Mouse (Mus musculus) embryonic facial prominence, embryonic 12.5 days (tissue): ENCODE measurements at regions not wholly inside any gene's neighbourhood (a gene's known extent, or its start where the extent isn't known, plus 50 kb on each side); places are given as distances from the start of the nearest gene placed in this dataset.

ENCODE experiments used
- ATAC-seq: fragments of 200-750 bp; cut with Nextera tagmentation; 2 replicates; pipeline ENCODE4 v1.8.0; 2017; ENCODE audit not compliant: insufficient number of reproducible peaks, insufficient read depth, low FRiP score, low TSS enrichment
- H3K27ac ChIP-seq: fragments of 300-500 bp; sonication (generic); 2 replicates; pipeline ENCODE4 v1.5.1; 2016; ENCODE audit warnings: mild to moderate bottlenecking
- H3K27me3 ChIP-seq: fragments of 300-500 bp; sonication (generic); 2 replicates; pipeline ENCODE4 v1.6.1; 2016; ENCODE audit warnings: mild to moderate bottlenecking, moderate library complexity
- H3K36me3 ChIP-seq: fragments of 300-500 bp; sonication (generic); 2 replicates; pipeline ENCODE4 v1.6.1; 2016; ENCODE audit warnings: mild to moderate bottlenecking
- H3K4me1 ChIP-seq: fragments of 300-500 bp; sonication (generic); 2 replicates; pipeline ENCODE4 v1.6.1; 2016
- H3K4me2 ChIP-seq: fragments of 300-500 bp; sonication (generic); replicated peaks from 2 replicates; pipeline ENCODE4 v1.6.1; 2016; ENCODE audit warnings: mild to moderate bottlenecking, moderate library complexity
- H3K4me3 ChIP-seq: fragments of 300-500 bp; sonication (generic); 2 replicates; pipeline ENCODE4 v1.5.1; 2016; ENCODE audit warnings: mild to moderate bottlenecking
- H3K9ac ChIP-seq: fragments of 300-500 bp; sonication (generic); 2 replicates; pipeline ENCODE4 v1.6.1; 2016; ENCODE audit warnings: mild to moderate bottlenecking, moderate library complexity
- H3K9me3 ChIP-seq: fragments of 300-500 bp; sonication (generic); 2 replicates; pipeline ENCODE4 v1.6.1; 2016; ENCODE audit warnings: mild to moderate bottlenecking, moderate library complexity
- WGBS: fragments of 180-500 bp; shearing (Covaris S2); methylation state at CpG from one replicate; pipeline ENCODE4 v1.1.7; 2016; 5-methylcytosine and 5-hydroxymethylcytosine counted together

DNA sequence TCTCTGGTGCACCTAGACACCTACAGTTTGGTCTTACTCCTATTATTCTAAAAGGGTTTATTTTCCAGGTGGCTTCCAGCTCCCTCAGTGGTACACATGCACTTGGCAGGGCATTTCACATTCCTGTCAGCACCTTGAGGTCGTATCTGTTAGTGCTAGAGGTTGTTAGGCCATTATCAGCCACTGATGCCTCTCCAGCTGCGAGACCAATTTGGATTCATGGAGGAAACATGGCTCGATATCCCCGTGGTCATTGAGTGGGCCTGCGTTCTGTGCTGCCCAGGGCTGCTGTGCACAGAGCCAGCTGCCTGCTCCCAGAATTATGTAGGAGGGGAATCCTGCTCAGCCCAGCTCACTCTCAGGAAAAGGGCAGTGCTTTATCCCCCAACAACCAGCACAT is 60.1 kb upstream of the Irx1 start:
- H3K36me3 ChIP-seq = no peaks in the 10 kb centered on the region
- no peak overlapping the region for H3K4me3 ChIP-seq
- ATAC-seq = no peak
- H3K27me3 ChIP-seq = no peaks in the 10 kb centered on the region
- WGBS = 68% methylated on average over 5 of the region's 5 CpGs
- no peak overlapping the region for H3K4me2 ChIP-seq
- no peak overlapping the region for H3K27ac ChIP-seq
- H3K9ac ChIP-seq = no peak overlapping the region
- H3K4me1 ChIP-seq = no peaks in the 10 kb centered on the region
- no peaks in the 10 kb centered on the region for H3K9me3 ChIP-seq

DNA sequence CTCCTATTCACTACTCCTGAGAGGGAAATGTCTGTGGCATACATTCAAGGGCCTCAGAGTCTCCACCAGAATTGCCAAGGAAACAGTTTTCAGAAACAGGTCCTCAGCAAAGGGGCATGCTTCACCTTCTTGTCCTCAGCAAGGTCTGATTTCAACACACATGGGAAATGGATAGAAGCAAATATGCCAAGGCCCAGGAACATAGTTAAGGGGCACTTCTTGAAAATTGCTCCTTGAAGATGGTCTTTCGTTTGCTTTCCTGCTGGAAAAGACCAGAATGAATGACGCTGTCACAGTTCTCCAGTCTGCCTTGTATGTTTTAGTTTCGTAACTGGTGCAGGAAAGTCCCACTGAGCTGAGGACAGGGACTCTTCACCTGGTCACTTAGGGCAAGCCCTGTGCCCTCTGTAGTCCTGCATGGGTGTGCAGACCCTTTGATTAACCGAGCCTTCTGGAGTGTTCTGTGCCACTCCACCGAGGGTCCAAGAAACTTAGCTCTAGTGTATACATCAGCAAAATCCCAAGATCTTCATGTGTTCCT is 80.5 kb upstream of the Irx1 start:
- H3K4me3 ChIP-seq = no peak overlapping the region
- WGBS = 90% methylated on average over 5 of the region's 5 CpGs
- H3K9me3 ChIP-seq = no peaks in the 10 kb centered on the region
- no peak overlapping the region for H3K27ac ChIP-seq
- ATAC-seq = no peak
- no peak overlapping the region for H3K9ac ChIP-seq
- no peak overlapping the region for H3K4me2 ChIP-seq
- no peaks in the 10 kb centered on the region for H3K4me1 ChIP-seq
- peaks cover 3% of the 10 kb centered on the region; the same call in 1 of the 2 replicates for H3K27me3 ChIP-seq
- H3K36me3 ChIP-seq = no peaks in the 10 kb centered on the region

DNA sequence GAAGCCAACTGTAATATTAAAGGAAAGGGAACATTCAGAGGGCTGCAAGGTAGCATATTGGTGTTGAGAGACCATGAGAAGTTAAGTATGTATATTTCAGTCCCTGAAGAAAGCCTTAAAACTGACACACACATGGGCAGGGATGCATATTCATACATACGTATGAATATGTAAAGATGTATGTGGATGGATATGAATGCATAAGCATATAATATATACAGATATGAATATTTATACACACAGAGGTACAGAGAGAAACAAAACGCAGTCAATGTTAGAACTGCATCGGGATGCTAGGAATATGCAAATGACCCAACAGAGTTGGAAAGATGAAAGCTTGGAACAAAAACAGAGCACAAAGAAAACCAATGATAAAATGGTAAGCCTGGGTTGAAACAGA is 92.9 kb upstream of the Irx1 start:
- H3K4me1 ChIP-seq = 0 out of 2 replicates have a peak, but pooled peaks cover 2% of the 10 kb centered on the region
- no peak for ATAC-seq
- no peak overlapping the region for H3K9ac ChIP-seq
- H3K36me3 ChIP-seq = no peaks in the 10 kb centered on the region
- no peak overlapping the region for H3K4me2 ChIP-seq
- 0 out of 2 replicates have a peak, but pooled peaks cover 3% of the 10 kb centered on the region for H3K27me3 ChIP-seq
- 86% methylated on average over 3 of the region's 3 CpGs for WGBS
- no peaks in the 10 kb centered on the region for H3K9me3 ChIP-seq
- no peak overlapping the region for H3K4me3 ChIP-seq
- no peak overlapping the region for H3K27ac ChIP-seq

DNA sequence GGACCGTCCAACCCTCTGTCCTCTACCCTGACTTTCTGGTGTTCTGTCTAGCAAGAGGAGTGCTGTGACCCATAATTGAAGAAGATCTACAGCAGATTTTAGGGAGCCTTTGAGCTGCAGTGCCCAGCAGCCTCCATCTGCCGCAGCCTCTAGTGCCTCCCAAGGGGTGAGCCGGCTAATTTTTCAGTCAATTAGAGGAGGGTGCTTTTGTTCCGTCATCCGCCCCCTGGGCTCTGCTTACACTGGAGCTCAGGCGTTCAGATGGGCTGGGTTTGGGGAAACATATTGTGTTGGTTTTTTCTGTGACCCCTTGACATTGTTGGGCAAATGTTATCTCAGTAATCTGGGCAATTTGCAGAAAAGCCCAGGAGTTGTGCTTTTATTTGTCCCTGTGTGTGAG is 98.1 kb upstream of the Irx1 start:
- 0 out of 2 replicates have a peak, but pooled peaks cover 5% of the 10 kb centered on the region for H3K27me3 ChIP-seq
- WGBS = 21% methylated on average over 6 of the region's 6 CpGs
- H3K4me1 ChIP-seq = peaks cover 9% of the 10 kb centered on the region; the same call in 1 of the 2 replicates
- ATAC-seq = no peak
- no peak overlapping the region for H3K4me3 ChIP-seq
- H3K9me3 ChIP-seq = no peaks in the 10 kb centered on the region
- H3K4me2 ChIP-seq = no peak overlapping the region
- no peak overlapping the region for H3K27ac ChIP-seq
- no peak overlapping the region for H3K9ac ChIP-seq
- no peaks in the 10 kb centered on the region for H3K36me3 ChIP-seq

DNA sequence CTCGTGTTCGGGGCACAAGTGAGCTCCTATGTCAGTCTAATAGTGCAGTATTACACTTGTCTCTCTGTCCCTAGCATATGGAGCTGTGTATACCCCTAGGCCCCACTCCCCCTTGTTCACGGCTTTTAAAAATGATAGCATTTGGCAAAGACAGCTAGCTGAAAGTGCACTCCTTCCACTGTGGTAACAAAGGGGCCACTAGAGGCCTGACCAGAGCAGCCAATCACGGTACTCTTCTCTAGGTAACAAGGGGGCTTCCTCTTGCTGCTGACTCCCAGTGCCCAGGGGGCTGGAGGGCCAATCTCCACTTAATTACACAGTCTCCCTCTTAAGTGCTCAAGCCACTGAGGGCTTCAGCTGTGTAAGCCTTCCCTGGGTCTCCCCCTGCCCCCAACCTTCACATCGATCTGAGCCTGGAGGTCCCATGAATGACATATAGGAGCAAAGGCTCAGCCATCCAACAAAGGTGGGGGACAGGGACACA is 99.8 kb upstream of the Irx1 start:
- no peak overlapping the region for H3K4me2 ChIP-seq
- ATAC-seq = peak; percentile 67

DNA sequence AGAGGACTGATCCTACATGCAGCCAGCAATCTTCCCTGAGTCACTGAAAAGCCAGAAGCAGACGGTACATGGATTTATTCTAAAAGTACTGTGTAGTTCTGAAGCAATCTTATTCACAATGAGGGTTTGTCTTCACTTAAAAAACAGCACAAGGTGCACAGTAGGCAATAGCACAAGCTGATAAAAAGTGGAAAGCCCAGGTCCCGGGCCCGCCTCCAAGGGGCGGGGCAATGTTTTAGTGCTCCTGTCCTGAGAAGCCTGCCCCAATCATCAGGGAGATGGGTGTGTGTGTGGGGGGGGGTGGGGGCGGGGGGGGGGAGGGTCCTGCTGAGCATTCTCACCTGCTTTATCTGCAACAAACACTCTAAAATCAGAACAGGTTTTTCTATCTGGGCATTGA is 133.1 kb upstream of the Irx1 start:
- no peak for ATAC-seq
- Histone ChIP-seq H3K36me3 (no peaks in the 10 kb centered on the region), H3K9ac (no peak overlapping the region), H3K4me1 (no peaks in the 10 kb centered on the region), H3K27ac (no peak overlapping the region), H3K4me2 (no peak overlapping the region), H3K4me3 (no peak overlapping the region), H3K27me3 (no peaks in the 10 kb centered on the region), H3K9me3 (no peaks in the 10 kb centered on the region)
- WGBS = 64% methylated on average over 4 of the region's 5 CpGs

More for the DNA sequence above, 99.8 kb upstream of the Irx1 start:
- H3K9me3 ChIP-seq = no peaks in the 10 kb centered on the region
- H3K4me1 ChIP-seq = peaks cover 9% of the 10 kb centered on the region; the same call in 1 of the 2 replicates
- H3K4me3 ChIP-seq = no peak overlapping the region
- H3K27ac ChIP-seq = no peak overlapping the region
- 24% methylated on average over 5 of the region's 5 CpGs for WGBS
- H3K36me3 ChIP-seq = no peaks in the 10 kb centered on the region
- 0 out of 2 replicates have a peak, but pooled peaks cover 5% of the 10 kb centered on the region for H3K27me3 ChIP-seq
- H3K9ac ChIP-seq = no peak overlapping the region

DNA sequence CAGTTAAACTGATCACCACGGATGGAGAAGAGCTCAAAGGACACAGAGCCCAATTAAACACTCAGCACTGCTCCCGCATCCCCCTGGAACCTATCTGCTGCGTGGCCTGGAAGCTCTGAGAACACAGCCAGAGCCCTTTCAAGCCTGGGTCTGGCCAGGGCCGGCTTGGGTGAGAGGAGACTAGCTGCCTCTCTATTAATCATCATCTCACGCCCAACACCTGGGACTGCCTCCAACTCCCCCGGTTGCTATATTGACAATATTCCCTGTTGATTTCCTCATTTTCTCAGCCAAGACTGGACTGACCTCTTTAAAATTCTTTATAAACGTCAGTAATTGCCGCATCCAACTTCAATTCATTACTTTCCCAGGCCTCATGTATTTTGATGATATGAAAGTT is 133.7 kb upstream of the Irx1 start:
- H3K4me2 ChIP-seq = no peak overlapping the region
- no peaks in the 10 kb centered on the region for H3K9me3 ChIP-seq
- H3K27ac ChIP-seq = no peak overlapping the region
- no peak for ATAC-seq
- no peaks in the 10 kb centered on the region for H3K36me3 ChIP-seq
- no peaks in the 10 kb centered on the region for H3K4me1 ChIP-seq
- WGBS = 65% methylated on average over 8 of the region's 8 CpGs
- no peak overlapping the region for H3K4me3 ChIP-seq
- H3K9ac ChIP-seq = no peak overlapping the region
- no peaks in the 10 kb centered on the region for H3K27me3 ChIP-seq

DNA sequence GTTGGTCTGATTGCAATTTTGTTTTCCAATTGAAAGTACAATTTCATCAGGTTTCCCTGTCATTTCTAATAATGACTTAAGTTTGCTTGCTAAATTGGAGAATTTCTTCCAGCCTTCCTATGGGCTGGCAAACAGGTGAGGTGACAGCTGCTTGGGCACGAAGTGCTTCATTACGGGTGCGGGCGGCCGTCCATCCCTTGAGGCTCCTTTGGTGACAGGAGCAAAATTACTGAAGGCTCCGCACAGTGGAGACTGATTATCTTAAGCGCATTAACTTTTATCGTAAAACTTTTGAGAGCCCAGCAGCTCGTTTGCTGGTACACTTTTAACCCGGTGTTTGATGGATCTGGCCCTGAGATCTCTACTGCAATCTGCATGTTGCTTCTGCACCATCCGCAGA is 134.3 kb upstream of the Irx1 start:
- Histone ChIP-seq H3K9ac (no peak overlapping the region), H3K4me3 (no peak overlapping the region), H3K27me3 (no peaks in the 10 kb centered on the region), H3K9me3 (no peaks in the 10 kb centered on the region), H3K4me2 (no peak overlapping the region), H3K36me3 (no peaks in the 10 kb centered on the region), H3K27ac (no peak overlapping the region), H3K4me1 (no peaks in the 10 kb centered on the region)
- no peak for ATAC-seq
- 86% methylated on average over 11 of the region's 11 CpGs for WGBS

DNA sequence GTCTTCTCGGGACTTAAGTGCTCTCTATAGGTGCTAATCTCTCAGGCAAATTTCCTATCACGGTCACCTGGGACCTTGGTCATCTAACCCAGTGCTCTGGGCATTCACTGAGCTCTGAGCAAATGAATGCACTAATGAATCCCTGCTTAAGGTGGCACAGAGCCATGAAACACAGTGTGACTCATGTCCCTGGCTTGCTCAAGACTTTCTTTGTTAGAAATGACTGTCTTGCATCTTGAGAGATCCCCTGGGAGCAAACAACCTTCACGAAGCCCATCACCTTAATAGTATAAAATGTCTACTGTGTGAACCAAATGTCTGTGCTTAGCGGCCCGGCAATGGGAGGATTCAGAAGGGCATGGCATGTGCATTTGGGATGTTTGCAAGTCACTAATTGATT is 137.2 kb upstream of the Irx1 start:
- Histone ChIP-seq H3K4me2 (no peak overlapping the region), H3K27ac (no peak overlapping the region), H3K4me3 (no peak overlapping the region), H3K9me3 (no peaks in the 10 kb centered on the region), H3K4me1 (no peaks in the 10 kb centered on the region), H3K9ac (no peak overlapping the region), H3K27me3 (no peaks in the 10 kb centered on the region), H3K36me3 (no peaks in the 10 kb centered on the region)
- ATAC-seq = no peak
- 80% methylated on average over 5 of the region's 5 CpGs for WGBS

DNA sequence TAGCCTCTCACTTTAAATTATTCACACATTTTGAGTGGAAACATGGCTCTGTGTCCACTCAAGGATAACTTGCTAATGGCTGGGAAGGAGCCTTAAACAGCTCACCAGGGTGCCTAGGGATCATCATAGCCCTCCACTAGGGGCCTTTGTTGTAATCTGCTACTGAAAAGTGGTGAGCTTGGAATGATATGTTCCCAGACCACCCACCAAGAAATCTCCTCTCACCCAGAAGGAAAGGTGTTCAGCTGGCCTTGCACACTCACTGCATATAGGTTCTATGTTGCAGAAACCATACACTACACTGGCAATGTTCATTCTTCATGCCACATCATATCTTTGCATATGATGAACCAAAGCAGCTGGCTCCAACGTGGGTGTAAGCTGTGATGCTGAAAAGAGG is 145.1 kb upstream of the Irx1 start:
- WGBS = 61% methylated on average over 1 of the region's 1 CpGs

DNA sequence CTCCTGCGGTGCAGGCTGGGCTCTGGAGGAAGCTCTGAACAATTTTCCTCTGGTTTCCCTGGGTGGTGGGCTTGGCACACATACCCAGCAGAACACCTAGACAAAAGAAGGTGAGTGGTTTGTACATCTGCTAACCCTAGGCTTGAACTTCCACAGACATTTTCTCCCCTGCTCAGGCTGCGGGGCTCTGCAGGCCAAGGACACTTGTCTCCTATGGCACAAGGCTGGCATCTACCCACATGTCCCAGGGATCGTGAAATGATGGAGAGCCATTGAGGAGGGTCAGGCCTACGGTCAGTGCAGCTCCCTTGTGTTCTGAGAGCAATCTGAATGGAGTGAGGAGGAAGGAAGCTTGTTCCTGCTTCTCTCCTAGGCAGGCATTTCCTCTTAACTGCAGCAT is 150.4 kb upstream of the Irx1 start:
- no peaks in the 10 kb centered on the region for H3K36me3 ChIP-seq
- H3K27ac ChIP-seq = no peak overlapping the region
- no peaks in the 10 kb centered on the region for H3K4me1 ChIP-seq
- WGBS = 91% methylated on average over 4 of the region's 4 CpGs
- H3K9ac ChIP-seq = no peak overlapping the region
- H3K27me3 ChIP-seq = no peaks in the 10 kb centered on the region
- H3K9me3 ChIP-seq = no peaks in the 10 kb centered on the region
- H3K4me3 ChIP-seq = no peak overlapping the region
- no peak overlapping the region for H3K4me2 ChIP-seq
- no peak for ATAC-seq

More for the DNA sequence above, 145.1 kb upstream of the Irx1 start:
- Histone ChIP-seq H3K4me3 (no peak overlapping the region), H3K4me2 (no peak overlapping the region), H3K9ac (no peak overlapping the region), H3K36me3 (no peaks in the 10 kb centered on the region), H3K4me1 (no peaks in the 10 kb centered on the region), H3K27me3 (no peaks in the 10 kb centered on the region), H3K9me3 (no peaks in the 10 kb centered on the region), H3K27ac (no peak overlapping the region)
- no peak for ATAC-seq

DNA sequence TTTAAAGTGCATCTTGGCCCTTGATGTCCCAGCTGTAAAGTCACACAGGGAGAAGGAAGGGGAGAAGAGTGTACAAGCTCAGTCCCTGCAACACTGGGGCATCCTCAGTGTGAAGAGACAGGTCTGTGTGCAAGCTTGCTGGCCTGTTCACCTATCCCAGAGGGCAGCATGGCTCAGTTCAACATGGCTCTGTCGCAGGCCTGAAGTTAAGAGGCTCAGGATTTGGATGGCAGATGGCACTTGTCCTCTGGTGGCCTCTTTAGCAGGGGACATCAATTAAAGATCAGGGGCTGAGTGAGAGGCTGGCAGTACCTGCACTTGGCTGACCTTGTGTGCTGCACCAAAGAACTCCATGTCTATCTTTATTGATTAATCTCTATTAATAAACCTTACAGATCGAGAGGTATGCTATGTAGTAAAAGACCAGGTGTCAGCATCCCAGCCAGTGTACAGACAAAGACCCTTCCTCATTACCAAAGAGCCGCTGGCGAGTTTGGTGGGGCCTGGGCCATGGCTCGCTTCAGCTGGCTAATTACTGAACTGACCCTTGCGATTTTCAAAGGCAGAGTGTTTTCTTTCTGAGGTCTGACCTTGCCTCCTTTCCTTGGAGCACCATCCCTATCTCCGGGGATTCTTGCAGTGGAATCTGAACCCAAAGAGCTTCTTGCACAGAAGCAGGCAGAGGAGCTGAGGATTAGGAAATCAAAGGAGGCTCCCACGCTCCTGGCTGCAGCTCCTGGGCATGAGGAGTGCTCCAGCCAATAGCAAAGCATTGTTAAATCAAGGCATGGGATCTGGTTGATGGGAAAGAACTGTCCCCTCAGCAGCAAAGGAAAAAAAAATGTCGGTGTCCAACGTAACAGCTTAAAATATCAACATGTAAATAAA is 151.5 kb upstream of the Irx1 start:
- no peak overlapping the region for H3K27ac ChIP-seq
- H3K9me3 ChIP-seq = no peaks in the 10 kb centered on the region
- WGBS = 27% methylated on average over 10 of the region's 10 CpGs
- ATAC-seq = no peak; the same call in 1 of the 2 replicates
- no peak overlapping the region for H3K4me3 ChIP-seq
- no peaks in the 10 kb centered on the region for H3K27me3 ChIP-seq
- H3K4me2 ChIP-seq = no peak overlapping the region
- H3K9ac ChIP-seq = no peak overlapping the region
- H3K36me3 ChIP-seq = no peaks in the 10 kb centered on the region
- no peaks in the 10 kb centered on the region for H3K4me1 ChIP-seq
